Mouse (Mus musculus): ENCODE data around the gene Nfe2l2. TPM values are rescaled to one million over a fixed set of nuclear protein-coding genes. Genes with fewer than 3 reads are reported as not detected.

Nfe2l2 gene
- 69.7 TPM for total RNA-seq (2023)

DNA sequence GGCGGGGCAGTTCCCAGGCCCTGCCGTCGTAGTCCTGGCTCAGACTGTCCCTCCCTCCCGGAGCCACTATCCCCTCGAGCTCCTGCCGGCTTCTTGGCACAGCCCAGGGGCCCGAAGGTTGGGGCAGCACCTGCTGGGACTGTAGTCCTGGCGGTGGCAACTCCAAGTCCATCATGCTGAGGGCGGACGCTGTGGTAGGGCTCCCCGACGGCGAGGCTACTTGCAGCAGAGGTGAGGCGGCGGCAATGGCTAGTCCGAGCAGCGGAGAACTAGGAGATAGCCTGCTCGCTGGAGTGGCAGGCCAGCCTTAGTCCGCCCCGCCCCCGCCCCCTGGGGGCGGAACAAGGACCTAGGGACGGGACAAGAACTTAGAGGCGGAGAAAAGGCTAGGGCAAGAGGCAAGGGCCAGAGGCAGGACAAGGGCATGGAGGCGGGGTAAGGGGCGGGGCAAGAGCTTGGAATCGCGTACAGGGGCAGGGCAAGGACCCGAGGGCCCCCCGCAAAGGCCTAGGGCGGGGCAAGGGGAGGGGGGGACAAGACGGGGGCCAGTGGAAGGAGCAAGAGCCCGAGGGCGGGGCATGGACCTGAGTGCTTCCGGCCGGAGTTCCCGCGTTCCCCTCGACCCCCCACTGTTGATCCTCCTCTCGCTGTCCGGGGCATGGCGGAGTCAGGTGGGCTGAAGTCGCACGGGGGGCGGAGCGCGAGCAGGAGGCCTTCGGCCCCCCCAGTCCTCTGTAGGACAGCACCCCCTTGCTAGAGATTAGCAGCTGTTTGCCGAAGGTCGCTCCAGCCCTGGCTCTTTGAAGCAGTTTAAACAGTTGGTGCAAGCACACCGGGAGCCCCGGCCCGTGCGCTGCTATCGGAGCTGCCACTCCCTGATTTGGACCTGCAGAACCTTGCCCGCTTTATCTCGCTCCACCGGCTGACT is at the start of gene Nfe2l2:
Nfe2l2 (minus strand) TSS at position 408 of the 928 bp plus-strand sequence.

GRCm38 (mm10) chr2:75658727-75659628 is 45.5 kb downstream of the Nfe2l2 start, which contains the start of gene Hnrnpa3:
Gene Hnrnpa3 (plus strand): TSS chr2:75659261.

Other genes with a start within 250 kb of the Nfe2l2 start
- gene Hnrnpa3, start 45.4 kb downstream of the Nfe2l2 start, total RNA-seq (2023) = 493 TPM
- 42.3 TPM for gene Agps, start 127.5 kb upstream of the Nfe2l2 start, total RNA-seq (2023)
- 2.9 TPM for gene Ttc30b, start 233.9 kb upstream of the Nfe2l2 start, total RNA-seq (2023)

Data from CD8-positive naive resting alpha-beta T cell, adult 57 days (primary cell).